Mouse (Mus musculus) skeletal muscle tissue, adult 2 months (tissue): ENCODE measurements at regions not wholly inside any gene's neighbourhood (a gene's known extent, or its start where the extent isn't known, plus 50 kb on each side); places are given as distances from the start of the nearest gene placed in this dataset.
A peak's percentile ranks its signal among the peaks of the same experiment; 100 is the strongest.
"Not testable (repeated sequence)": the region's sequence is repeated elsewhere in the genome, so short reads cannot be mapped to it uniquely, and the experiment has no call there.

Experiments
- DNase-seq: peaks from one replicate; pipeline ENCODE4 v3.0.0-alpha.2; 2012; ENCODE audit warnings: low read depth, low spot score

DNA sequence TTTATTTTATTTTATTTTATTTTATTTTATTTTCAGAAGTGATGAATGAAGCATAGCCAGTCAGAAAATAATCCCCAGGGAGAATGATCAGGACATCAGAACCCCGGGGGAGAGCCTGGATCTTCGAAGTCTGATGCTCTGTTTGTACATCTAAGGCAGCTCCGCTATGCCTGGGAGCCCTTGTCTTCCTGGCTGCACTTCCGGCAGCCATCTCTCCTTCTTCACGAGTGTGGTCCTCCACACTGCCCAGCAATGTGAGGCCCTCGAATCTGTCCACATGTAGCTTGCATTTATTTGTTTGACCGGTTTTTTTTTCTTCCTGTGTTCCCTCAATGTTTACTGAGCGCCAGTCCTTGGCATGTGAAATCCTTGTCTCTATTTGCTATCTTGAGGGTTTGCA, 95.9 kb downstream of the Vcpkmt start:
- no peak for DNase-seq

DNA sequence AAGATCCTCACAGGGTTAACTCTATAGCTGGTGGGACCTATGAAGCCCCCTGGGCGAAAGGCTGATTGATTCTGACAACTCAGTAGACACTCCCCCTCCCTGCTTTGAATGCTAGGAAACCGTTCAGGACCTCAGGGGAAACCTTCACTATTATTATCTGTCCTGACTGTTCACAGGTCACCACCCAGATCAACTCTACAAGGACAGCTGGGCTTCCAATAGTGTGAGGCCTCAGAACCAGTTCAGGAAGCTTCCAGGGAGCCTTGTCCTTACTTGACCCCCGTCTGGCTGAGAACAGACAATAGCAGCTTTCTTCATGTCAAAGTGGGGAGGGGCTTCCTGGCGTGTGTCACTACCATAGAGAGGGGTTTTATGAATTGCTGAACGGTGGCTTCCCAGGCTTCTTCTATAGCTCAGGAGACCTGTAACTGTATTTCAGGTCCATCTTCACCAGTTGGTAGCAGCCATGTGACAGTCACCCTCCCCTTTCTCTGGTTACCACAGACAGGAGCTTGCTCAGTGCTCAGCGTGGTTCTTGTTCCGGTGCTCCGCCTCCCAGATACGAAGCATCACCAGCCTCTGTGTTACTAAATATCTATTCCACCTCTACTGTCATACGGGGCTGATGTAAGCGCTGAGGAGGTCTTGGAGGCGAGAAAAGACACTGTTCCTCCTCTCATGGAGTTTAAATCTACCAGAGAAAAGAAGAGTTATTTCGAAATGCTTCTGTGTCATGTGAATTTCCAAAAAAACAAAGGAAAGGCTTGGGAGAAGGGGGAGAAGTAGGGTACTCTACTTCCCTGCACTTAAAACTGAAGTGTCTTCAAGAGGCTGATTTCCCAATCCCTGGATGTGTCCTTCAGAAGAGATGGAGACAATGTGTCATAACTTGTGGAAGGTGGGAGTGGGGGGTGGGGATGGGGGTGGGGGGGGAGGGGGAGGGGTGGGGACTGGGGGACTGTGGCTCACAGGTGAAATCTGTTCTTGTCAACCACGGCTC, 96.9 kb downstream of the Vcpkmt start:
- DNase-seq, result peak; percentile 56

DNA sequence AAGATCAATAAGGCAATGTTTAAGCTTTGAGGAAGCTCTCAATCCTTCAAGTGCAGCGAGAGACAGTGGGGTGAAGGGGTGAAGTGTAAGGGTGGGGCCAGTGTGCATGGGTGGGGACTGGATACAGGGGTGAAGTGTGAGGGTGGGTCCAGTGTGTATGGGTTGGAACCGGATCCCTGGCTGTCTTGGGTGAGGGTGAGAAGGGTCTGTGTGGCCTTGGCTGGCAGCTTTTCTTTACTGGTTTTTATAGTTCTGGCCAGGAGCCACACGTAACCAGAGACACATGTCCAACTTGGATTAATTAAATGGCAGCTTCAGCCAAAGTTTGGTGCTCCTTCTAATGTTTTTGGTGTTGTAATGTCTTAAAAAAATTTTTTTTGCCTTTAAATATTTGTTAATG, 101.4 kb downstream of the Vcpkmt start:
- DNase-seq, result no peak

DNA sequence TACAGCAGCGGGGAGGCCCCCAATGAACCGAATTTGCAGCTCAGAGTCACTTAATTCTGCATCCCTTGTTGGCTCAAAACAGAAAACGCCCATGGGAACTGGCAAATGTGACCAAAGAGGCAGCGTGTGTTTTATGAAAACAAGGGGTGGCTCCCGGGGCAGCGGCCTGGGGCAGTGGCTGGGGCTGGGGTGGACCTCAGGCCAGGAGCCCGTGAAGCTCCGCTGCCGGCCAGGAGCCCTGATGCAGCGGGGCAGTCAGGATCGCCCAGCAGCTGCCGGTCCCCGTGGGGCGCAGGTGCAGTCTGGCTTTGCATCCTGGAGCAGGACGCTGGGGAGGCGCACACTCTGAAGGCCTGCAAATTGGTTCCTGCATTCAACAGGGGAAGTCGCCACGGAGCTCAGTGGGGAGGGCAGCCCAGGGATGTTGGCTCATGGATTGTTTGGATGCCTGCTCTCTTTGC, 104.4 kb upstream of the Gm9887 start:
- DNase-seq, result no peak

DNA sequence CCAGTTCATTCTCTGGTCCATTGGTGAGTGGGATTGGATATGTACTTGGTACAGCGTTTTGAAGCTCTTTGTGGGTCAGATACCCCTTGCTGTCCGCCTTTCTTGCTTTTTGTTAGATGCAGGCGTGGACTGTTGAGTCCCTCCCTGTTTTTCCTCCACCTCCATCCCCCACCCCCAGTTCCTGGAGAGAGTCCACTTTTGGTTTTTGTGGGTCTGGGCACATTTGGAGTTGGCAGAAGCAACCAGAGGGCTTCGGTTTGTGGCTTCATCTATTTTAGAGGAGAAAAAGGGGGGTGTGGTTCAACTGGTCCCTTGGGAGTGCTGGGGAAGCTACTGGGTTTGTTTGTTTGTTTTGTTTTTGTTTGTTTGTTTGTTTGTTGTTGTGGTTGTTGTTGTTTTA, 103.9 kb upstream of the Gm9887 start:
- no peak for DNase-seq

DNA sequence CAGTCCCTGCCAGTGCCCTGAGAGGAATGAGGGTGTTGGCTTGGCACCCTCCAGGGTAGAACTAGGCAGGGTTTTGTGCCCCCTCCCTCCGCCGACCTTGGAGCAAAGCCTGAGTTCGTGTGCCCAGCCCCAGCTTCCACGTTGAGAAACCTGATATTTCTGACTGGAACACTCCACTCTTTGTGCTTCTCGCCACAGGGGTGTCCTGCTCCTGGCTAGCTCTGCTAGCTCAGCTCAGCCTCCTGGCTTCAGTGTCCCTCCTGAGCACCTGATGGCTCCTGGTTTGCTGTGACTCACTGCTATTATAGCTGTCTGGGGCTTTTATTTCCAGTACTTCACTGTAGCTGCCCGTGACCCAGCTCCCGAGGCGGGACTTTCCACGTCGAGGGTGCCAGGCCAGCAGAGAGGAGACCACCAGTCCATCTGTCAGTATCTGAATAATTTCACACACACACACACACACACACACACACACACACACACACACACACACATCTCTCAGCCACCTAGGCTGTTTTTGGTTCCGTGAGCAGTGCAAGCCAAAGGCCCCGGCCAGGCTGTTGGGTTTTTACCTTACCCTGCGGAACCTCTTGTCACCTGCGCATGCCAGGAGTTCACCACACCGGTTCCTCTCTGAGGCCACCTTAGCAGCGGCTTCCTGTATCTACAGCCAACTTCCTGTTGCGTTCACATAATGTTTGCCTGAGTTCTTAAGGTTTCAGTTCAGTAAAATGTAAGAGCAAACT, 102.8 kb upstream of the Gm9887 start:
- DNase-seq, result peak; percentile 78

DNA sequence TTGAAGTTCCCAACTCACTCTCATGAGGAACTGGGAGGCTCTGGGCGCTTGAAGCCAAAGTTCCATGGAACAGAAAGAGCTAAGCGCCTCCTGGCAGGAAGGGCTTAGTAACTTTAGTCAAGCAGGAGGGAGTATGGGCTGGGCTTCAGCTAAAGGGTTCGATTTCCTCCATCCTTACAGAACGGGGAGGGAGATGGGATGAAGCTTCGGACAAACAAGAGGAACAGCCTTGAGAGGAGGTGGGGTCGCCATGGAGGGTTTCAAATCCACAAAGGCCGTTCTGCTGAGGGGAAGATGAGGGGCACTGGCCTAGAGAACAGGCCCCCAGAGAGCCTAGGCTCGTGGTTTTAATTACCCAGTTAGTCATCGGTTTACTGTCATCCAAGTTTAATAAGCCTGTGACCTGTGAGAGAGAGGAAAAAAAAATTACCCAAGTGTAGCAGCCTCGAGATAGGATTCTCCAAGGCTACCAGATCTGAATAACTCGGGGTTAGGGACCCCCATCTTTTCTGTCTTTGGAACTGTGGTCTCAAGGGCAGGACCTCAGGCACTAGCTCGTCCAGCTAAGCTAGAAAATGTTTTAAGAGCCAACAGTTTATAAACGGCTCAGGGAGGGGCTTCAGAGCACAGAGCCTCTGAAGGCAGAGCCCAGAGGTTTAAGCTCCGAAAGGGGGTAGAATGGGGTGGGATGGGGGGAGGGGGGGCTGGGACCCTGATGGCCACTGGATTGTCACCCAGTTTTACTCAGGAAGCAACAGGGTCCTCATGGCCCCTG, 102.1 kb upstream of the Gm9887 start:
- peak; percentile 76 for DNase-seq

DNA sequence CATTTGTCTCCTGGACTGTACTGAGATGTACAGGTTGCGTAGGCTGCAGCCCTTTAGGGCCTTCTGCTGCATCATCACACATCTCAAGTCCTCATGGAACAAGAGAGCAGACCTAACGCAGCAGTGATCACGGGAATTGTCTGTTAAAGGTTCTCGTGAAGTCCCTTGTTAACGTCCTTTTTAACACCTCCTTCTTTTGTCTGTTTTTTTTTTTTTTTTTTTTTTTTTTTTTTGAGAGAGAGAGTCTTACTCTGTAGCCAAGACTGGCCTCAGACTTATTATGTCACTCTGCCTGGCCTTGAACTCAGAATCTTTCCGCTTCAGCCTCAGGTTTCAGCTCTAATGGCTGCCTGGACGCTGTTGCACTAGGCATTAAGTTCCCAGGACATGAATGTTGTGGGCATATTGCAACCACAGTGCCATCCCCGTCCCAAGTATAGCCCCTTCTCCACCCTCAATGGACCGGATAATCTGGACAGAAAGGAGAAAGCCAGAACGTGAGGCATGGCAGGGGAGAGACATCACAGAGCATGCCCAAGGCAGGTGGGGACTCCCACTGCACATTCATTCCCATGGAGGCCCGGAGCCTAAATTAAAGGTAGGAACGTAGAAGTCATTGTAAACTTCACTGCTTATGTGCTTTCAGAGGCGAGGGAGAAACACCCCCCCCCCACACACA, 101.3 kb upstream of the Gm9887 start:
- no peak for DNase-seq

DNA sequence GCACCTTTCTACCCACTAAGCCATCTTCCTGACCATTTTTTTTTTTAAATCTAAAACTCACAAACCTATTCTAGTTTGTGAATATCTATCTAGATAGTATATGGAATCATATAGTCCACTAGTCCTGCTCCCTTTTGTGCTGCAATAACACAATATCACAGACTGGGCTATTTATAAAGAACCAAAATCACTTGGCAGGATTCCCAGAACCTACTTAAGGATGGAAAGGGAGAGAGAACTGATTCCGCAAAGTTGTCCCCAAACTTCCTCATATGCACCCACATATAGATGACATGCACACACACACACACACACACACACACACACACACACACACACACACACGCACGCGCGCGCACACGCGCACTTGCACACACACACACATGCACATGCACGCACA, 100.7 kb upstream of the Gm9887 start:
- DNase-seq, result peak; percentile 45

DNA sequence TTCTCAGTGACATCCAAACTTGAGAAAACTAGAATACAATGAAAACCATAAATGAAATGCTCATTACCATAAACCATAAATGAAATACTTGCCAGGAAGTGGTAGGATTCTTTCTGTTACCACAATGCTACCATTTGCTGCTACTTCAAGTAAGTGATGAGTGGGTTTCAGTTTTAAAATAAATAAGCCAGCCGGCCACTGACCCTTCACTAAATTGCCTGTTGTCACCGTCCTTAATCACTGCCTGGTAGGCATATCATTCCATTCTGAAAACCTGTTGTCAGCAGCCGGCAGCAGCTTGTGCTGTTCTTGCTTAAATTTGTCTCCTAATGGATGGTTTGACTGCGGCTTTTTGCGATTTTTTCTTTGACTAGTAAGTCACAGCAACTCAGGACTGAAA, 99.6 kb upstream of the Gm9887 start:
- no peak for DNase-seq

DNA sequence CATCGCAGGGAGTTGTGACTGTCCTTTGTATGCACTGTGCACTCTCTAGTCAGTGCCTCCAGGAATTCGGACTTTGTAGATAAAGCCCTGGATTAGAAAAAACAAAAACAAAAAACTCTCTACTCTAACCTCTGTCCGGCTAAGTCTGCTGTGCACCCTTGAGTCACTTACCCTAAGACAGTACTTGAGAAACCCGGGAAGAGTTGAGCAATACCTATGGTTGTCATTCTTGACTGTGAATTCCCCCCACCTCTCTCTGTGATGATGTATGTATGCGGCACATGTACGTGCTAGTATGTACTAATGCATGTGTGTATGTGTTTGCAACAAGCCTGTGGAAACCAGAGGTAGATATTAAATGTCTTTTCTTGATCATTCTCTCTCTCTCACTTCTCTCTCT, 96.7 kb upstream of the Gm9887 start:
- no peak for DNase-seq

DNA sequence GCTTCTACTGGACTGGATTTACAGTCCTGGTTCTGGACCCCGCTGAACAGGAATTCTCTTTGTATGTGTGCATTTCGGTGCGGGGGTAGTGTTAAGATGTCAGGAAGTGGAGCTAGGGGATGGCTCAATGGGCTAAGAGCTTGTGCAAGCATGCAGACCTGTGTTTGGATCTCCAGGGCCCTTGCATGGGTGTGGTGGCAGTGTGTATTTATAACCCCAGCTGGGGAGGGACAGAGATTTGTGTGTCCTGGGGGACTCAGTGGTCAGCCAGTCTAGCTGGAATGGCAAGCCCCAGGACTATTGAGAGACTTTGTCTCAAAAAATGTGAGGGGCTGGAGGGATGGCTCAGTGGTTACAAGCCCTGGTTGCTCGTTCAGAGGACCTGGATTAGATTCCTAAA, 95.1 kb upstream of the Gm9887 start:
- no peak for DNase-seq

DNA sequence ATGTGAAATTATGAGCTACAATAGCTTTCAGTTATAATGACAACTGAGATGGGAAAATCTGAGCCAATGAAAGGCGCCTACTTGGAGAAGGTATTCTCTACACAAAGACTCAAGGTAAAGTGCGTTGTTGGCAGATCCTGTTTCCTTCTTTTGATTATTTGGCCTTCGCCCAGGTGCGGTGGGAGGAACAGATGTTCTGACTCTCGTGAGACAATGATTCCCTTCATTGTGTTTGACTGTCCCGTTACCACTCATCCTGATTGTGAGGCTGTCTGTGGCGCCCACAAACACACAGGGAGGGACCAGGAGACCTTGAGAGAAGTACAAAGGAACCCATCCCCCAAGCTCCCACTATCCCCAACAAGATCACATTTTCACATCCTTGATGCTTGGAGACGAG, 92.6 kb upstream of the Gm9887 start:
- no peak for DNase-seq

DNA sequence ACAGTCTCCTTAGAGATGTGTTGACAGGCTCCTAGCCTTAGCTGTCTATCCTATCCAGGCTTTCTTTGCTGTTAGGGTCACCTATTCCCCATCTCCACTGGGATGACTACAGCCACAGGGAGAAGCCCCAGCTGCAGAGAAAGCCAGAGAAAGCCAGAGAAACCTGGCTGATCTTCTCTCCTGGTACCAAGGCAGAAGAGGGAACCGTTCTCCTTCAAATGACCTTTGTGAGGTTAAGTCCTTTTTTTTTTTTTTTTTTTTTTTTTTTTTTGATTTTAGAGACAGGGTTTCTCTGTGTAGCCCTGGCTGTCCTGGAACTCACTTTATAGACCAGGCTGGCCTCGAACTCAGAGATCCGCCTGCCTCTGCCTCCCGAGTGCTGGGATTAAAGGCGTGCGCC, 91.1 kb upstream of the Gm9887 start:
- DNase-seq, result not testable (repeated sequence)

DNA sequence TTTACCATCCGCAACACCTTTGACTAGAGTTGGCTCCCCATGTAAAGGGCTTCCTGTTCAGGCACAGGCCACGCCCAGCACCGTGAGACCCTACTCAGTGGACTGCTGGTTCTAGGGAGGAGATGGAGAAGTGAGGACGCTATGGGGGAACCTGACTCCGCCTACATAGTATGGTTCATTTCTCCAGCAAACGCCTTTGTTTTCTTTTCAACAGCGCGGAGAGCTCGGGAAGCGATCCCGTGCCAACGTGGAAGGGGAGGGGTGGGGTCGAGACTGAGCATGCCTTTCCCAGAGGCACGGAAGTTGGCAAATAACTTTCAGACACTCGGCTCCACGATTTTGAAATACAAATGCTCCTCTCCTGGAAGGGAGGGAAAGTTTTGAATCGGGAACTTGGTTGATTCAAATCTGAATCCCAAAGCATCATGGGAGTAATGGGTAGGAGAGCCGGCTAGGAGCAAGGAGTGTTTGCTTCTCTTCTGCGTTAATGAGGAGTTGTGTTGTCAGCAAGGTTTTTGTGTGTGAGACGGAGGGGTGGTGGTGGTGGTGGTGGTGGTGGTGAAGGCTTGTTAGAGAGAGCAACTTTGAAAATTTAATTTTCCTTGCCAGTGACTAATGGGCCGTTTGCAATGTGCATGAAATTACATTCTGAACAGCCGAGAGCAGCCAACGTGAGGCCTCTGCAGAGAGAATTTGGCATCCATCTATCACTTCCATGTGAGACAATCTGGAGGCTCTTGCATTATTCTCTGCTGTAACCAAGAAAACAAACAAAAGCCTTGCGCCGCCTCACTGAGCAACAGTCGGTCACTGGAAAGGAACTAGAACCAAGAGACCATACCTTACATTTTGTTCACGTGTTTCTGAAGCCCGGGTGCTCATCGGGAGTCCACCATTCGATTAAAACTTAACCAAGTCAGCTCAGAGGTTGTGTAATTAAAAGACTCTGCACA, 89.9 kb upstream of the Gm9887 start:
- DNase-seq, result peak; percentile 54

DNA sequence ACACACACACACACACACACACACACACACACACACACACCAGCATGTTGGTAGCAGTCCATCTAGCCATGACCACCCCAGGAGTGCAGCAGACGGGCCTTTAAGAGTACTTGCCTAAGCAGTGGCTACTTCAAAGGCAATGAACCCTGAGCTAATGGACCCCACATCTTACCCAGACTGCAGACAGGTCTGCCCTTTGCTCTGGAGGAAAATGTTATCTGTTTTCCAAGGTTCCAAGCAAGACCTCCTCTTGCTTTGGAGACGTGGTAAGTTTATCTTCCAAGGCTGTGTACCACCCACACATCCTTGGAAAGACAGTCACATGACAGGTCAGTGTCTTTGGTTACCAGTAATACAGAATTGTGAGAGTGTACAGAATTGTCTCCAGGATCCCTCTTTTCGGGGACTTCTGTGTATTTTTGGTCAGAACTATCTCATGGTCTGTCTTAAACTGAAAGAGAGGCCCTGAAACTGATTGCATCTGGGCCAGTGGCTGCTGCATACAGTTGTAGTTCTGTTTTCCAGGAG, 88.4 kb upstream of the Gm9887 start:
- DNase-seq, result no peak

DNA sequence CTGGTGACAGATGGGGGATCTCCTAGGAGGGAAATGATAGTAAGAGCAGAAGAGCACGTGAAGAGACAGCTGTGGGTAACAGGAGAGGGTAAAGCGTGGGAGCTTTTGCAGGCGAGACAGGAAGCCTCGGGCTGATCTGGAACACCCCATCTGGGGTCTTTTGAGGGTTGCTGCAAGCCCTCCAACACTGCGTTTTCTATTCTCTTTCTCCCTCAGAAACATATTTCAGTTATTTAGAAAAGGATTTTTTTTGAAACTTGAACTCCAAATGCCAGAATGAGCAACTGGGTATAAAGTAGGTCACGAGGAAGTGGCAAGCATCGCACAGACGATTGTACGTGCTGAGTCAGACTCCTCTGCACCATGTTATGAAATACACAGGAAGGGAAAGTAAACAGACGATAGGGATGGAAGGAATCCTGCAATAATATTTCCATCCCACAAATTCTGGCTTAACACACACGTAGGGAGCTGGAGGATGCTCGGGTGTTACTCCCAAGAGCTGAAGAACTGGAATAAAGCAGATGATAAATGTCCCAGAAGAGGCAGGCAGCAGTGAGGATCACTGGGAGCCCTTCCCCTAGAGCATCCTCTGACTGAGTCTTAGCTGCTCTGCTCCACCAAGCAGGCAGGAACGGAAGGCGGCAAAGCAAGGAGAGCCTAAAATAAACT, 86.0 kb upstream of the Gm9887 start:
- no peak for DNase-seq

DNA sequence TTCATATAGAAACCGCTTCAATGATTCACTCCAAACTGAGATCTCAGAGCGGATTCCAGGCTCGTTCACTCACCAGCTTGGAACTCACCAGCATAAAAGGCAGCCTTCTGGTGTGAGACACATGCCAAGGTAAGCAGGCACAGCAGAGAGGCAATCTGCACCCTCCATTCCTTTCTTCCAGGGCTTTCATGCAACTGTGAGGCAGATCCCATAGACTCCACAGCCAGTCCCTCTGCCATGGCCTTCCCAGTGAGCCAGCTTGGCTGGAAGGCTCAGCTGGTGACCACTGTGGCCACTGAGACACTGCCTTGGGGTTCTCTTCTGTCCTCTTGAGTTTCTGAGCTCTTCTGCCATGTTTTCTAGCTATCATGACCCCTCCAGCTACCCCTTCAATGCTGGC, 84.5 kb upstream of the Gm9887 start:
- no peak for DNase-seq

DNA sequence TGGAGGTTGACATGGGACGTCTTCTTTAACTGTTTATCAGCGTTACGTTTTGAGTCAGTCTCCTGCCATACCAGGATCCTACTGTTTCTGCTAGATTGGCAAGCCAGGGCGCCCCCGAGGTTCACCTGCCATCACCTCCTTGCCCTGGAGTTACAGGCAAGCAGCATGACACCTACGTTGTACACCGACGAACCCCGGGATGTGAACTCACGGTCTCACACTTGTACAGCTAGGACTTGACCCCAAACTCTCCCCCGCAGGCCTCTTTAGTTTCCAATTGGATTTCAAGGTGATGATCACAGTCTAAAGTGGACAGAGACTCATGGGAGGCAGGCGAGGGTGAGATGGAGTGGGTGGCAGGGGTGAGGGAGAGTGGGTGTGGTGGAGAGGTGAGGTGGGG, 83.9 kb upstream of the Gm9887 start:
- DNase-seq, result no peak
